Mouse (Mus musculus): ENCODE results near the gene D10Jhu81e. TPM values are rescaled to one million over a fixed set of nuclear protein-coding genes. Genes with fewer than 3 reads are reported as not detected.
"Not testable (repeated sequence)": the region's sequence is repeated elsewhere in the genome, so short reads cannot be mapped to it uniquely, and the experiment has no call there.

Gene D10Jhu81e
- total RNA-seq, 2 experiments from 2014 or later = 231 to 289 TPM

- Histone ChIP-seq H3K27ac (peak overlapping the region; percentile 73), H3K4me3 (peak overlapping the region; percentile 37; the same call in 1 of the 2 replicates)
- intact Hi-C loops (cut with DNase I) = no loop called here
- TF ChIP-seq CTCF (IDR thresholded peaks at IDR 0.05) = no peak
- DNase-seq = peak; percentile 51
These were observed 30.6 kb downstream of the D10Jhu81e start for GRCm38 (mm10) chr10:78138812-78139523.

GRCm38 (mm10) chr10:78137191-78137590, 32.4 kb downstream of the D10Jhu81e start:
- H3K27ac ChIP-seq = no peak overlapping the region
- no peak overlapping the region for H3K4me3 ChIP-seq
- no peak for DNase-seq
- TF ChIP-seq CTCF (IDR thresholded peaks at IDR 0.05) = no peak
- intact Hi-C loops (cut with DNase I) = no loop called here

GRCm38 (mm10) chr10:78135947-78136346, 33.6 kb downstream of the D10Jhu81e start:
- no peak for TF ChIP-seq CTCF (IDR thresholded peaks at IDR 0.05)
- Histone ChIP-seq H3K4me3 (no peak overlapping the region), H3K27ac (no peak overlapping the region)
- intact Hi-C loops (cut with DNase I) = no loop called here
- DNase-seq = no peak

GRCm38 (mm10) chr10:78134975-78135798, 34.4 kb downstream of the D10Jhu81e start:
- intact Hi-C loops (cut with DNase I) = no loop called here
- Histone ChIP-seq H3K4me3 (no peak overlapping the region), H3K27ac (peak overlapping the region; percentile 51)
- no peak for DNase-seq
- TF ChIP-seq CTCF (IDR thresholded peaks at IDR 0.05) = no peak

GRCm38 (mm10) chr10:78134400-78134799, 35.2 kb downstream of the D10Jhu81e start:
- Histone ChIP-seq H3K27ac (peak overlapping the region; percentile 51; the same call in 1 of the 2 replicates), H3K4me3 (no peak overlapping the region)
- intact Hi-C loops (cut with DNase I) = no loop called here
- TF ChIP-seq CTCF (IDR thresholded peaks at IDR 0.05) = no peak
- DNase-seq = no peak

GRCm38 (mm10) chr10:78129998-78130397, 39.6 kb downstream of the D10Jhu81e start:
- DNase-seq = peak; percentile 35
- Histone ChIP-seq H3K4me3 (no peak overlapping the region), H3K27ac (peak overlapping the region; percentile 48)
- TF ChIP-seq CTCF (IDR thresholded peaks at IDR 0.05) = no peak
- intact Hi-C loops (cut with DNase I) = no loop called here

- H3K27ac ChIP-seq = peak overlapping the region; percentile 48; the same call in 1 of the 2 replicates
- peak; percentile 56 for DNase-seq
- no peak for TF ChIP-seq CTCF (IDR thresholded peaks at IDR 0.05)
These were observed 40.2 kb downstream of the D10Jhu81e start for GRCm38 (mm10) chr10:78129423-78129822.

GRCm38 (mm10) chr10:78128647-78129046, 40.9 kb downstream of the D10Jhu81e start:
- Histone ChIP-seq H3K4me3 (no peak overlapping the region), H3K27ac (no peak overlapping the region)
- no peak for TF ChIP-seq CTCF (IDR thresholded peaks at IDR 0.05)
- intact Hi-C loops (cut with DNase I) = no loop called here
- DNase-seq = no peak

More at GRCm38 (mm10) chr10:78129423-78129822, 40.2 kb downstream of the D10Jhu81e start:
- no peak overlapping the region for H3K4me3 ChIP-seq
- intact Hi-C loops (cut with DNase I) = no loop called here

- intact Hi-C loops (cut with DNase I) = no loop called here
- peak overlapping the region; percentile 64 for H3K27ac ChIP-seq
- TF ChIP-seq CTCF (IDR thresholded peaks at IDR 0.05) = no peak
- H3K4me3 ChIP-seq = no peak overlapping the region
- DNase-seq = no peak
These were observed 41.7 kb downstream of the D10Jhu81e start for GRCm38 (mm10) chr10:78127931-78128330.

- TF ChIP-seq CTCF (IDR thresholded peaks at IDR 0.05) = no peak
- no peak for DNase-seq
- no peak overlapping the region for H3K4me3 ChIP-seq
- intact Hi-C loops (cut with DNase I) = no loop called here
- H3K27ac ChIP-seq = peak overlapping the region; percentile 64
These were observed 42.3 kb downstream of the D10Jhu81e start for GRCm38 (mm10) chr10:78127046-78127870.

GRCm38 (mm10) chr10:78126311-78126710, 43.3 kb downstream of the D10Jhu81e start:
- peak overlapping the region; percentile 31; the same call in 1 of the 2 replicates for H3K27ac ChIP-seq
- no peak overlapping the region for H3K4me3 ChIP-seq
- no peak for DNase-seq
- TF ChIP-seq CTCF (IDR thresholded peaks at IDR 0.05) = no peak
- intact Hi-C loops (cut with DNase I) = no loop called here

- DNase-seq; intact Hi-C loops (cut with DNase I); H3K27ac ChIP-seq; H3K4me3 ChIP-seq: not testable (repeated sequence)
These were observed 44.5 kb downstream of the D10Jhu81e start for GRCm38 (mm10) chr10:78125061-78125460.

GRCm38 (mm10) chr10:78124137-78124536, 45.4 kb downstream of the D10Jhu81e start:
- DNase-seq; intact Hi-C loops (cut with DNase I); H3K4me3 ChIP-seq: not testable (repeated sequence)
- peak overlapping the region; percentile 54 for H3K27ac ChIP-seq
